Mouse (Mus musculus): ENCODE measurements at regions not wholly inside any gene's neighbourhood (a gene's known extent, or its start where the extent isn't known, plus 50 kb on each side); places are given as distances from the start of the nearest gene placed in this dataset.

DNA sequence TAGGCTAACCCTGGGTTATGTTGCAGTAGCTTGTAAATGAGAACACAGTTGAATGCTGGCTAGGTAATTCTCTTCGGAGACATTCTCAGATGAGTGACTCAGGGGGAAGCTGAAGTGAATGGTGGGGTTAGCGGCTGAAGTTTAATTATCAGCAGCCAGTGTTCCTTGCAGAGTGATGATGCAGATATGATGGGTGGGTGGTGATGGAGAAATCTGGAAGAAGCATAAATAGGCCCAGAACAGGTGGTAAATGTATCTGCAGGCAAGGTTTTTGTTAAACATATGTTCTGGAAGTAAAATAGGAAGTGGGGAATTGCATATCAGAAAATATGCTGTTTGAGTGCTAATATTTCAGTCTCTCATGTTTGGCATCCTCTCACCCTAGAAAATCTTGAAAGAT, 191.3 kb downstream of the Edem1 start:
- 84% methylated on average over 2 of the region's 2 CpGs for WGBS

More for the DNA sequence above, 191.3 kb downstream of the Edem1 start:
- Histone ChIP-seq H3K4me2 (ENCODE audit: low read length) (no peak overlapping the region), H3K27me3 (replicated peaks; ENCODE audit: control insufficient read depth, insufficient read depth, low read length) (no peaks in the 10 kb centered on the region), H3K27ac (ENCODE audit: low read length) (no peak overlapping the region), H3K4me3 (replicated peaks; ENCODE audit: low read length) (no peak overlapping the region), H3K36me3 (ENCODE audit: control insufficient read depth, insufficient read depth) (no peaks in the 10 kb centered on the region), H3K9ac (replicated peaks; ENCODE audit: low read depth, low read length) (no peak overlapping the region), H3K4me1 (replicated peaks; ENCODE audit: control insufficient read depth, insufficient read depth, low read length) (no peaks in the 10 kb centered on the region), H3K9me3 (ENCODE audit: control insufficient read depth, low read length) (no peaks in the 10 kb centered on the region)
- no peak for ATAC-seq

Data from forebrain, embryonic 16.5 days (tissue).